Mouse (Mus musculus) mesoderm, embryonic 11.5 days (tissue): Measurements from ENCODE around the gene Pfn4.
"Not testable (repeated sequence)": the region's sequence is repeated elsewhere in the genome, so short reads cannot be mapped to it uniquely, and the experiment has no call there.

ENCODE experiments used
- DNase-seq: peaks from one replicate; pipeline ENCODE4 v3.0.0-alpha.2; 2012; ENCODE audit warnings: low read depth, low spot score

Gene Pfn4

DNA sequence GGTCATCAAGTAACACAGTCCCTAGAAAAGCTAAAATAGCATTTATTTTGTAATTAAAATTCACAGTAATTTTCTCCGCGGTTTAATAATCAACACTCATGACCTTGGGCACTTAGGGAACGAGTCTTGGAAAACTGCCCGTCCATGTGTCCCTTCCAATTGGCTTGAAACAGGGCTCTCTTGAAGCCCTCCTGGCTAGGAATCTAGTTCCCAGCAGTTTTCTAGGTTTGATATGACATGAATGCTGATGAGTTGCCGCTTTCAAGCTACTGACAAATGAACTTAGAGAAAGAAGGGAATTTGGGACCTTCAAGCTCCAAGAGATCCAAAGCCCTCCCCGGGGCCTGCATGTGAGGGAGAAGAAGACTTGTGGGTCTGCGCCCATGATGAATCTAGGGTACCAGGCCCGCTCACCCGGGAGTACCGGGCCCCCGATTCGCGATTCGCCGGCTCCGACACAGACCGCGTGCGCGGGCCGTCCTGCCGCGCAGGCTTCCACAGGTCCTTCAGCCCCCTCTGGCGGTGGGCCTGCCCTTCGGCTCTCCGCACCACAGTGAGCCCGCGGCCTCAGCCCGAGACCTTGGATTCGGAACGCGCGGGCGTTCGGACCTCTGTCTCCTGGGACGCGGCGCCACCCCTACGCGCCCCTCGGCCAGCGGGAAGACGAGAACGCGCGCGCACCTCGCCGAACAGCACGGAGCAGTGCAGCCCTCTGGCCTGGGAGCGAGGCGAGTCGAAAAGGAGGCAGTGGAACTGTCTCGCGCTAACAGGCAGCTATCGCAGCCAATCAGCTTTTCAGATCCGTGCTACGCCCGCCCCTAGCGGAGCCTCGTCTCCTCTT, at the start of gene Pfn4, which contains the start of gene Fam228b:
TSS of gene Pfn4 (plus strand) at position 531 of the 841 bp plus-strand sequence.
TSS of gene Fam228b (minus strand) at position 776 of the 841 bp plus-strand sequence.
- DNase-seq: peak; percentile 94

DNA sequence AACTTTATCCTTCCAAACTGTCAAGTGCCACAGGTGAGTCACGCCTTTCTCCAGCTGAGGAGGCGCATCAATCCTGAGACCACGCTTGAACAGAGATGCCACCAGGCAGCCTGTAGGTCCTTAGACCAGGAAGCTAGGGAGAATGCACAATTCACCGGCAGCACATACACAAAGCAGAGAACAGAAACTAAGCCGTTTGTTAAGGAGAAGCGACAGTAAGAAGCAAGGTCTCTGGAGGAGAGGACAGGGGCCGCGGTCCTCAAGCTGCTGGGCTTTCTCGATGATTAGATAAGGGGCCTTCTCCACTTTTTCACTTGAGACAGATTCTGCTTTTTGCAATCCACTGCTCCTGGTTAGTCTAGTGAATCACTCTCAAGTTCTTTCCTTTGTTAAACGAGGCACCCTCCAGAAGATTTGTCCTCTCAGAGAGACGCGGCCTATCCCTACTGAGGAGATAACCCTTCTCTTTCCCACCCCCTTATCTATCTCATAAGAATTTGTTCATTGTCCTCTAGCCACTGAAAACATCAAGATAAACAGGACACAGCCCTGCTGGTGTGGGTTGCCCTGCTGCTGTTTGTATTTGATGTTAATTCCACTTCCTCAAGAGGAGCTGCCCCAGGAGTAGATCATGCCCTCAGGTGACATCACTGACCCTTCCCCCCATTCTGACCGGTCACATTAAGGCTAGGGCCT, 49.6 kb upstream of the Pfn4 start:
- no peak for DNase-seq

DNA sequence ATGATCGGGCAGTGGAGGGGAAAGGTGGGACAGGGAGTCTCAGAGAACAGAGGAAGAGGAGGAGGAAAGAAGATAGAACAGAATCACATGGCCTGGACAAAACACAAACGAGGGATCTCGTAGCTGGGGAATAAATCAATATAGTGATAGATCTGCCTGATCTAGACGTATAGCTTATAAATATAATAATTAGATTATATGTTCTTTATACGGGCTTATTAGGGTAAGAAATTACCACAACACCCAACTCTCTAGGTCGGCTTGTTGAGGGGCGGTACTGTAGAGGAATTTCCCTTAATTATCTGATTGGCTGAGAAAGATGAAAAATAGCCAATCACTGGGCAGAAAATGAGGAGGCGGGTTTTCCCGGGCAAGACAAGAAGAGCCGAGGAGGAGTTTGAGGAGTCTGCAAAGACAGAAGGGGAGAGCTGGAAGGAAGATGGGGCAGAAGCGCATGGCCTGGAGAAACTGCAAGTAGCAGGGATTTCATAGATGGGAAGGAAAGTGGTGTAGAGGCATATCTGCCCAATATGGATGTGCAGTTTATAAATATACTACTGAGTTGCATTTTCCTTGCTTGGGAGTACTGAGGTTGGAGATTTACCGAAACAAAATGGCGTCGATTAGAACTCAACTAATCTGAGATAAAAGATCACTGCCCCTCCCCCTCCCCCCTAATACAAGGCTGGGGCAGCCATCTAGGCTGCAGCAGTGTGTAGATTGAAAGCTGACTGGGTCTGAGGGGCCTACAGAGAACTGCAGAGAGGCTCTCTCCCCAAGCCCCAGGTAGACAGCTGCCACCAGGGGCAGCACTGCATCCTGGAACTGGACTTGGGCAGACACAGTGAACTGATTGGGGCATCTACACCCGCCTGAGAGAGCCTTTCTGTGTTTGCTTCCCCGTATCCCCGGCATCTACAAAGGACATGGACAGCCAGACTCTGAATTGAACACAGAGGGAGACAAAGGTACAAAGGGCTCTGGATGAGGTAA, 48.8 kb upstream of the Pfn4 start:
- DNase-seq: no peak

DNA sequence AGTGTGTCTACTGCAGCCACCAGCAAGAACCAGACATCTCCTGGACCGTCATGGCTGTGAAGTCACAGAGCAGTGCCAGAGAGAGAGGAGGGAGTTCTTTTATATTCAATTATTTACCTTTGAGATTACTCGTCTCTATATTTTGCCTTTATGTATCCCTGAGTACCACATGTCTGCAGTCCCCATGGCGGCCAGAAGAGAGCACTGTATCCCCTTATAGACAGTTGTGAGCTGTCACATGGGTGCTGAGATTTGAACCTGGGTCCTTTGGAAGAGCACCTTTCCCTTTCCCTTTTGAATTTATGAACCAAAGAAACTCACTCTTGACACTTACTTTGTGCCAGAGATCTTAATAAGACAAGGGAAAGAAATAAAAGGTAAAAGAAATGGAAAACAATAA, 39.7 kb upstream of the Pfn4 start:
- DNase-seq: no peak

DNA sequence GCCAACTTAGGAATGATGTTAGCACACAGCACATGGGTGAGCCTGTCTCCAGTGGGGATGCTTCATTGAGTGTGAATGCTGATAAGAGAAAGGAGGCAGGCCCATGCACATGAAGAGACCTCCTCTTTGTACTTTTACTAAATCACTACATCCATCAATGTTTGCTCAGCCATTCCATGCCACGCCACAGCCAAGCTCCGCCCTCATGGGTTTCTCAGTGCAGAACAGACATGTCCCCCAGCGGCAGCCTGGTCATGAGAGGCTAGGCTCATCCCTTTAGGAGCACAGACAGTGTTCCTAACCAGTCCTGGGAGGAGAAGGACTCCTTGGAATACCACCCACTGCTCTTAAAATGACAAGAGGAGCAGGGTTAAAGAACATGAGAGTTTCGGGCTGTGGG, 37.2 kb upstream of the Pfn4 start:
- no peak for DNase-seq

DNA sequence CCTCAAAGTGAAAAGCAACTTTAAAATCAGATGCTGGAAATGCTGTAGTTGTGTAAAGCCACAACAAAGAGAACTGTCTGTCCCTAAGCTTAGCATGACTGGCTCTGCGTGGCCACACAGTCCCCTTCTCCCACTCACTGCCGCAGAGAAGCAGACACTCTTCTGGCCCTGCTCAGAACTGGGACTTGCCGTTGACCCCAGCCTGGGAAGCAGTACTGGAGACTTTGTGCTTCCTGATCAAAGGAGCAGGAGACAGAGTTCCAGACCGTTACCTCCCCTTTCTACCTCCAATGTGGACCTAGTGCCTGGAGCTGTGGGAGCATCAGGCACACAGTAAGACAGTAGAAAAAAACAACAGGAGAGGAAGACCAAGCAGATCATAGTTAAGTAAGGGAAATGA, 36.5 kb upstream of the Pfn4 start:
- no peak for DNase-seq

DNA sequence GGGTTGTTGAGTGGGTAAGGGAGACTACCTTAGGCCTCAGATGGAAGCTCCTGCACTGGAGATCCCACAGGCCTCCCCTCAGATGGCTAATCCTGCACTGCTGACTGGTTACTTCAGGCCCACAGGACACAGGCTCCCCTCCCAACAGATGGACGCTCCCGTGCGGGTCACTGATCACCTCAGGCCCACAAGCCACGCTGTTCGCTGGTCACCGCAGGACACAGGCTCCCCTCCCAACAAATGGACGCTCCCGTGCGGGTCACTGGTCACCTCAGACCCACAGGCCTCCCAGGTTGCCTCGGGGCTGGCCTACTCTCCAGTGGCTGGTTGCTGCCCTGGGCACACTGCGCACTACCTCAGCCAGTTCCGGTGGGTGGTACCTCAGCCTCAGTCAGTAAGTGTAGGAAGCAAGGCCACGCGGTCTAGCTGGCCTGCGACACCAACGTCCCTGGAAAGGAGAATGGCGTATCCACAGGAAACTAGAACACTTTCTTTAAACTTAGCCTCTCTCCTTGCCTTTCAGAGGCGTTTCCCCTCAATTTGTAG, 30.7 kb upstream of the Pfn4 start, which contains the start of gene Fam228a:
TSS of gene Fam228a (minus strand) at position 400 of the 546 bp plus-strand sequence.
- DNase-seq: no peak

DNA sequence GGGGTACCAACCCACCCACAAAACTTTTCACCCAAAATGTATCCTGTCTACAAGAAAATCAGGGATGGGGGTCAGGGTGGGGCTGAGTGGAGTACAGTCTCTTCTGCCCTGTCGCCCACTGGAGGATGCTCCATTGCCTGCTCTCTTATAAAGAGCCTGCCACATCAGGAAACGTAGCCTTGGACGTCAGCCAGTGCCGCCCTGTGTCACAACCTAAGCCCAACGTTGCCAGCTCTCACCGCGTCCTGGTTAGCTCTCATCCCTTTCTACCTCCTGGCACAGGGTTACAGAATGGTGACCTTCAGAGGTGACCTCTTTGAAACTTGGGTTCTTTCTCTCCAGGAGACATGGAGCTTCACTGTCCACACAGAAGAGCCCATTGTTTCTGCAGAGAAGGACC, 28.0 kb upstream of the Pfn4 start:
- no peak for DNase-seq

DNA sequence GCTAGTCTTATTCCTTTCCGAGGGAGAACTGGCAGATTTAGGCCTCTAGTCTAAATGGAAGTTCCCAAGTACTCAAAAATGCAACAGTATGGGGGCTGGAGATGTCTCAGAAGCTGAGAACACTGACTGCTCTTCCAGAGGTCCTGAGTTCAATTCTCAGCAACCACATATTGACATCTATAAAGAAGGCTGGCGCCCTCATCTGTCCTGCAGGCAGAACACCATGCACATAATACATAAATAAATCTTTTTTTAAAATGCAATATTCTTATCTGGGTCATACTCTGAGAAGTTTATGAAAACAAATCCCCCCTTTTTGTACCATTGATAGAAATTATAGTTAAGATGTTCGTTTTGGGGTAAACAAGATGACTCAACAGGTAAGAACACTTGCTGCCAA, 26.6 kb upstream of the Pfn4 start:
- no peak for DNase-seq

DNA sequence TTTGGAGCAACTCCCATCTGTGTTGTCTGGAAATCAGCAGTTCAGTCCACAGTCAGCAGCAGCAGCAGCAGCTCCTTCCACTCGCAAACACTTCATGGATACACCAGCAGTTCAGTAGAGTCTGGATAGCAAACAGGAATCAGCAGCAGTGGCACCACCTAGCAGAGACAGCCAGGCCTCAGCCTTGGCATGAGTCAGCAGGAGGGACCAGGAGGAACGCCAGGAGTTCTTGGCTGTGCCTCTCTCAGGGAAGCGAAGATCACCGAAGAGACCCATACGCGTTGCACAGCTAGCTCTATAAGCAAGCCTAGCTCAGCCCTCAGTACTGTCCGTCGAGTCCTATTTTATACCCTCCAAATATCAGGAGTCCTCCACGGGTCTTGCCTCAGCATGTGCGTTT, 24.3 kb upstream of the Pfn4 start:
- no peak for DNase-seq

DNA sequence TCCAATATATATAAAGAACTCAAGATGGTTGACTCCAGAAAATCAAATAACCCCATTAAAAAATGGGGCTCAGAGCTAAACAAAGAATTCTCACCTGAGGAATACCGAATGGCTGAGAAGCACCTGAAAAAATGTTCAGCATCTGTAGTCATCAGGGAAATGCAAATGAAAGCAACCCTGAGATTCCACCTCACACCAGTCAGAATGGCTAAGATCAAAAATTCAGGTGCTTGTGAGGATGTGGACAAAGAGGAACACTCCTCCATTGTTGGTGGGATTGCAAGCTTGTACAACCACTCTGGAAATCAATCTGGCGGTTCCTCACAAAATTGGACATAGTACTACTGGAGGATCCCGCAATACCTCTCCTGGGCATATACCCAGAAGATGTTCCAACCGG, 14.4 kb upstream of the Pfn4 start:
- DNase-seq: not testable (repeated sequence)

DNA sequence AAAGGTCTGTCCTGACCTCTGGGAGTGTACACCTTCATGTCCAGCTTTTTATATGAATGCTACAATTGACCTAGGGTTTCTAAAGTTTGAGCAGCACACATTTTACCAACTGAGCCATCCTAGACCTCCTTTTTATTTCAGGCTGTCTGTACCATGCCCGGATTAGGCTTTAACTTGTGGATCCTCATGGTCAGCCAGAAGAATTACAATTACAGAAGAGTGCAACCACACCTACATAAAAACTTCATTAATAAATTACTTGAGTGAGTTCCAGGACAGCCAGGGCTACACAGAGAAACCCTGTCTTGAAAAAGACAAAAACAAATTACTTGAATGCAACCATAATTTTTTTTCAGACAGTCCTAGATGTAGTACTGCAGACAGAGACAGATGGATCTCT, 11.8 kb upstream of the Pfn4 start:
- DNase-seq: no peak

DNA sequence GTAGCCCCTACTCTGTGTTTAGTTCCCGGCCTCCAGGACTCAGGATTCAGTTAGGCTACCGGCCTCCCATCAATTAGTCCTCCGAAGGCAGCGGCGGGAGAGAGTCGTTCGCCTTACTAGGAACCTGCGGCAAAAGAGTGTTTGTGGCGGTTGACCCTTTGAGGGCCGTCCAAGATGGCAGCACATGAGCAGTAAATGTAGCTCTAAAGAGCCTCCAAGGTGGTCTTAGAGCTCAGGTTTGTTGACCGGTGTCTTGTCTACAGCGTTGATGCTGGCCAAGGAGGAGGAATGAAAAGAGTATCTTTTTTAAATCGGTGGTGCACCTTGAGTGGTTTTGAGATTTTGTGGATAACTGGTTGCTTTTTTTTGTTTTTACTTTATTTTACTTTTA, 506 bp downstream of the Pfn4 start:
- DNase-seq: no peak

DNA sequence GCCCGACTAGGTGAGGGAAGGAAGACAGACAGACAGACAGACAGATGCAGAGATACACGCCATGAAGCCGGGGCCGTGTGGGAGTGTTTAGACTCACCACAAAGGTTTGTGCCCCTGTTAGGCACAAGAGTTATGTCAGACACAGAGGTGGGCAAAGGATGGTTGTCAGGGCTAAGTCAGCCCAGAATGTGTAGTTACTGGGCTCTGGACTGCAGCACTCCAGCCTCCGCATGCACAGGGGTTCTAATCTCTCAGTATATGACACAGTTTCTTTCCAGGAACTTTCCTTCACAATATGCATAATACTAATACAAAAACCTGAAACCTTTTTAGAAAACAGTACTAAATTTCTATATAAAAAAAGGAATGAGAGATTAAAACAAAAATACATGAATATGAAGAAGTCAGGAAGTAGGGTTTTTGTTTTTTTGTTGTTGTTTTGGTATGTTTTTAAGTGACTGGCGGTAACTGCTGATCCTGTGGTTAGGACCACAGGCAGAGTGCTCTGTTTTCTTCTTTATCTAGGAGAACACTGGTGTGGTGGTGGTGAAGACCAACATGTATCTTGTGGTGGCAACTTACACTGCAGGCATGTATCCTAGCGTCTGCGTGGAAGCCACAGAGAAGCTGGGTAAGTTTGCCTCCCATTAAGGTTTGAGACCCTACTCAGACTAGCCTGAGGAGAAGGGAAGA, 6.2 kb downstream of the Pfn4 start:
- no peak for DNase-seq

DNA sequence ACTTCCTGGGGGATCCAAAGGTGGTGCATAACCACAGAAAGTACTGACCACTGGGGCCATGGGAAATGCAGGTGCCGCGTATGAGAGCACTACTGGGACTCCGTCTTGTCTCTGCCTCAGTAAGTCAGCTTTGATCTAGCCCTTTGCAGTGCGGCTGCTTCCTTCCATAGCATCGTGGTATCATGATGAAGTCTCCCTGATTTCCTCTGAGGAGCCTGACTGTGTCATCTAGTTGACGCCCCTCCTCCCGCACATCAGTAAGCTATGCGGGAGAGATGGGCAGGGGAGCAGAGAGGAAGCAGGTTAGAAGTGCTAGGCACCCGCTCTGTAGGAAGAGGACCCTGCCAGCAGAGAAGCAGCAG, 6.7 kb downstream of the Pfn4 start:
- no peak for DNase-seq

DNA sequence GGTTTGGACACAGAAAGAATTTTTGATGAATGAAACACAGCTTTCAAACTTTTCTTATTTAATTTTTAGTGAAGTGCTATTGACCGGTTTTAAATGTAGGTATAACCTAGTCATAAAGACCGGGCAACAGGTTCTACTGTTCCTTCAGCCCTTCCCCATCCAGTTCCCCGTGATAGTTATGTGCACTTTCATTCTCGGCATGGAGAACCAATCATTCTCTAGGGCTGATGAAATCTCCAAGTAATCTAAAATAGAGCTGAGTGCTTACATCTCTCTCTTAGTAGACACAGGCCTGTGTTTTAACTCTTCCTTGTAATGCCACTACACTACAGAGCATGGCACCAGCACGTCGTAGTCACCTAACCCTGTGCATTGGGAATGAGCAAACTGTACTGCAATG, 8.9 kb downstream of the Pfn4 start:
- DNase-seq: no peak

DNA sequence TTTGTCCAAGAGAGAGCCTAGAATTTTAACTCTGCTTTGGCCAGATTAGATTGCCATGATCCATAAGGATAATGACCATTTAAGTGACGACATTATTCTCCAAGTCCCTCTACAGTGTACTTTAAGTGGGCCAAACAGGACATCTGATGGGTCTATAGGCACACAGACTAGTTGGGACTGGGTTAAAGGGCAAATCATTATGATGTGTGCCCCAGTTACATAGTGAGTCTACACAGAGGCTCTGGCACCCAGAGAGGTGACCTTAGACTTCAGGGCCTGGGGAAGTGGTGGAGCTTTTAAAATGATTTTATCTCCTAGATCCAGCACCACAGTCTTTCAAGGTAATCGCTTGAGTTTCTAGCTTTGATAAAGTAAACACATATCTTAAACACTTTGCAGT, 11.4 kb downstream of the Pfn4 start:
- no peak for DNase-seq

DNA sequence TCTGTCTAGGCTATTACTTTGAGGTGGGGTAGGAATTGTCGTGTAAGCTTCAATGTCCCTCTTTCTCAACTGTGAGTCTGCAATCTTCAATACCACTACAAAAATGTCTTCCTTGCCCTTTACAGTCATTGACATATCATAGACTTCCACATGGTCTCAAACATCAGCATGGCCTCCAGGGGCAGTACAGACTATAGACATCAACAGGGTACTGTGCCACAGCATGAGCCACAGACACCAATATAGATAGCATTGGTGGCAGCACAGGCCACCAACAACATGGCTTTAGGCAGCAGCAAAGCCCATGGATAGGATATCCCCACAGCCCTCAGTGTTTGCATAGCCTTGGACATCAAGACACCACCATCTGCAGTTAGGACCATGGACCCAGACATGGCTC, 12.4 kb downstream of the Pfn4 start:
- DNase-seq: no peak

DNA sequence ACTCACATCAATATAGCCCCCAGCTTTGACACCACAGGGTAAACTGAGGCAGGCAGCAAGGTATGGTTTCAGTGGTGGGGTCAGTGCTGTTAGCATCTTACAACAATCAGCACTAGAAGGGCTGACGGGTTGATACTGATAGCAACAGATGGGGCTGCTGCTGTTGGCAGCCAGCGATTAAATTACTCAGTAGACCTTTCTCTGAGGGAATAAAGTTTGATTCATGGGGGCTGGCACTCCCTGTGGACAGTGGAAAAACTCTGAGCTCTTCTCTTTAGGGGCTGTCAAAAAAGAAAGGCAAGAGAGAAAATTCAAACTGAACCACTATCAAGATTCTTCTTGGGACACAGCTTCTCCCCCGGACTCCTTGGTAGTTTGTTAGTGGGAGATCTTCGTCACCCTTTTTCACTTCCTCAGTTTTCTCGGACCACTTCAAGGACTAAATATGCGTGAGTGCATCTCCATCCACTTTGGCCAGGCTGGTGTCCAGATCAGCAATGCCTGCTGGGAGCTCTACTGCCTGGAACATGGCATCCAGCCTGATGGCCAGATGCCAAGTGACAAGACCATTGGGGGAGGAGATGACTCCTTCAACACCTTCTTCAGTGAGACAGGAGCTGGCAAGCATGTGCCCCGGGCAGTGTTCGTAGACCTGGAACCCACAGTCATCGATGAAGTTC, 13.0 kb downstream of the Pfn4 start:
- DNase-seq: not testable (repeated sequence)

DNA sequence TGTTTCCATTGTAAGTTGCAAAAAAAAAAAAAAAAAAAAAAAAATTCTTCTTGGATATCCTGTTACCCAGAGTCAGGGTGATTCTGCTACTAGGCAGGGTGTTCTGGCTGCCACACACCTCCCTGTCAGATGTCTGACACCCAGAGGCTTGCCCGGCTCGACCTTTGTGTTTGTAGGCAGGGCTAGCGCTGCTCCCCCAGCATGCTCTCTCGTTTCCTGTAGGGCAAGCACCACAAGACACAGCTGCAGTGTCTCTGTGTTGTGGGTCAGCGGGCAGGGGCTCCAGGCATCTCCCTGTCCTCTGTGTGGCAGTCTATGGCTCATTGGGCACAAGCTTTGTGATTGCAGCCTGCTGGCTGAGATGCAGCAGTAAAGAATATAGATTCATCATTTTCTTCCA, 14.8 kb downstream of the Pfn4 start:
- DNase-seq: no peak
